Mouse (Mus musculus): ENCODE measurements around the gene Rtp2.

The Rtp2 gene

DNA sequence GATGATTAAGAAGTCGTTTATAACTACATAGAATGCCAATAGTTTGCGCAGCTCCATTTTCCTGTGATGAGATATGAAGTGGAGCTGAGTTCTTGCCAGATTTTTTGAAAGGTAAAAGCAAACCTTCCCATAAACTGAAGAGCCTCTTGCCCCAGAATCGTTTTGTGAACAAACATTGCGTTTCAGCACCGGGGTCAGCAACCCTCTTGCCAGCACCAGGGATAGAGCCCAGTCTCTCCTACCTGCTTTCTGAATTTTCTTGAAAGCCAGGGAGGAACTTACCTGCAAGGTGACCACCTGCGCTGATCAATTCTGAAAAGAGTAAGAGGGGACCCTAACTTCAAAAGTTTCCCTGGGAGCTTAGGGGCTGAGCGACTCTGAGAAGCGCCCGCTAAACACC, 42.0 kb downstream of the Rtp2 start:
- no peak for DNase-seq (ENCODE audit: low spot score)

DNA sequence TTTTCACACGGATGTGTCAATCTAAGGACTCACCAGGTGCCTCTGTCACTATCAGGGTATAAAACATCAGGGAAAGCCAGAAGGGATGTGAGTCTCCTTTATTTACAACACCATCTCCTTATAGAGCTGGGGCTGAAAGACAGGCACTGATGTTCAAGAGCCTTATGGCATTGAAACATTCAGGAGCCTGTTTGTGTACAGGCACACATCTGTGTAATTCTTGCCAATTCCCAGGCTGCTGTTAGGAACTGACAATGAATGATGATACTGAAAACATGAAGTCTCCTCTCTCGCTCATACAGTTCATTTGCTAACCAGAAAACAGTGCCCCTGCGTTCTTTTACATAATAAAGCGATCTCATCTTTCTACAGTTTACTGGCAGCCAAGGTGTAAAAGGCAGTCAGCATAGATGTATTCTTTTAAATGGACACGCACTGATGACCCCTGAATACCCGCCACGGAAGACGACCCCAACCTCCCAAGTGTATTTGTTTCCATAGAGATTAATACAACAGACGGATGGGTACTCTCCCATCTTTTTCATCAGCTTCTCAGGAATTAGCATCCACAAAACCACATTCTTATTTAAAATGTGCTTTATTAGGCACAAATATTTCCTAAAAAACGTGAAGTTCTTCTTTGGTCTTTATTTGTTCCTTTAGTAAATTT, 44.1 kb downstream of the Rtp2 start:
- DNase-seq (ENCODE audit: low spot score): no peak

DNA sequence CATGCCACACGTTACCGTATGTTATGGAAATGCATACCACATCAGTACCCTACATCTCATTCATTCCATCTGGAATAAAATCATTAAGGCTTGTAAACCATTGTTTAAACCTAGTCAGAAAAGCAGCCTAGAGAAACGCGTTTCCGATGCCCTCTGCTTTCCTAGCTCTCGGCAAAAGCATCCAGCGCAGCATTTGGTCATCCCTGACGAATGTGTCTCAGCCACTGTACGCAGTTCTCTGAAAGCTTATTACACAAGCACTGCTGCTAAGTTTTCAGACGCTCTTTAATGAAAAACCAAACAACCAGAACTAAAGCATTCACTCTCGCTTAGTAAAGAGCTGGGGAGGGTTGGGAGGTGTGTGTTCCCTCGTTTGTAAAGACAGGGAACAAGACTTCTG, 47.1 kb downstream of the Rtp2 start:
- no peak for DNase-seq (ENCODE audit: low spot score)
